8 mouse cellular contexts compared by ENCODE assay signal in the genomic region with DNA sequence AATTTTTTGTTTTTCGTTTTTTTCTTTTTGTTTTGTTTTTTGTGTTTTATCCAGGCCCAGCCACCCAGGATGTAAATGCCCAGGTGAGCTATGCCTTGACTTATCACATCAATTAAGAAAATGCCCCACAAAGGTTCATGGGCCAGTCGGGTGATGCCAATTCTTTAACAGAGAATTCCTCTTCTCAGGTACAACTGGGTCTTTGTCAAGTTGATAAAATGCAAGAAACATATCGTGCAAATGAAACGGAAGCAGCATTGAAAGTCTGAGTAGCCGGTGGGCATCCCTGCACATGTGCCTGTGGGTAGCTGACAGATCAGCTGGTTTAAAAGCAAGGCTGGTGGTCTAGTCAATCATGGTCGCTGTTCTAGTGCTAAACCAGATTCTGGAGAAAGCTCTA. TPM values are rescaled to one million over a fixed set of nuclear protein-coding genes. Genes with fewer than 3 reads are reported as not detected.
DNase-seq lines count a peak whose midpoint lies in the region; ATAC-seq and TF ChIP-seq lines count a peak whose summit lies in the region.
"Not testable (repeated sequence)": the region's sequence is repeated elsewhere in the genome, so short reads cannot be mapped to it uniquely, and the experiment has no call there.
"Had no signal": no experiment of that assay in that cellular context is flagged by ENCODE, and none has a peak within 500 bp of the region (broad histone marks: within the 10 kb centered on the region; RNA-seq: fewer than 3 reads in every experiment).

No protein-coding gene starts in this region.

- not testable (repeated sequence) for H3K9ac ChIP-seq in embryonic facial prominence, embryonic 15.5 days; heart, embryonic 11.5 days (ENCODE audit: low read depth, low read length); intestine, embryonic 14.5 days (ENCODE audit: low read length); lung, postnatal 0 days (replicated peaks; ENCODE audit: low read depth)

- not testable (repeated sequence) for H3K36me3 ChIP-seq in embryonic facial prominence, embryonic 15.5 days; heart, embryonic 11.5 days (ENCODE audit: control insufficient read depth, insufficient read depth, low read length); intestine, embryonic 14.5 days (ENCODE audit: control insufficient read depth, insufficient read depth, low read length); lung, postnatal 0 days (ENCODE audit: insufficient read depth, low read length); thymus, adult 2 months (ENCODE audit: control insufficient read depth, insufficient read depth, low read length)

- H3K4me3 ChIP-seq in embryonic facial prominence, embryonic 15.5 days (replicated peaks); heart, embryonic 11.5 days (ENCODE audit: low read depth, low read length); intestine, embryonic 14.5 days (ENCODE audit: low read depth, low read length); lung, postnatal 0 days (ENCODE audit: low read depth, low read length); thymus, adult 2 months (ENCODE audit: control insufficient read depth, insufficient read depth, low read length): not testable (repeated sequence)

- DNase-seq in intestine, embryonic 14.5 days (ENCODE audit: low spot score); lung, postnatal 0 days (ENCODE audit: low spot score): not testable (repeated sequence)
- DNase-seq in layer of hippocampus, adult 9-11 months, result peak; percentile 10
- DNase-seq in ovary, postnatal 10 days (ENCODE audit: low spot score), result peak; percentile 21
- DNase-seq in thymus, adult 2 months, result peak; percentile 2

- not testable (repeated sequence) for H3K27ac ChIP-seq in embryonic facial prominence, embryonic 15.5 days (replicated peaks); heart, embryonic 11.5 days (ENCODE audit: low read depth, low read length); intestine, embryonic 14.5 days (ENCODE audit: low read depth); lung, postnatal 0 days (ENCODE audit: low read length); thymus, adult 2 months (ENCODE audit: control insufficient read depth, insufficient read depth, low read length)

- TF ChIP-seq EP300 in lung, postnatal 0 days (IDR thresholded peaks at IDR 0.05), result not testable (repeated sequence)

- 59% methylated on average over 6 of the region's 6 CpGs for WGBS in embryonic facial prominence, embryonic 15.5 days
- 65% methylated on average over 5 of the region's 6 CpGs for WGBS in heart, embryonic 11.5 days (ENCODE audit: insufficient replicate concordance)
- WGBS in intestine, embryonic 14.5 days, result 71% methylated on average over 5 of the region's 6 CpGs
- 64% methylated on average over 5 of the region's 6 CpGs for WGBS in lung, postnatal 0 days
- WGBS in thymus, adult 2 months, result 65% methylated on average over 6 of the region's 6 CpGs

- not testable (repeated sequence) for TF ChIP-seq CTCF in lung, postnatal 0 days (IDR thresholded peaks at IDR 0.05); thymus, adult 2 months (IDR thresholded peaks at IDR 0.05; ENCODE audit: borderline replicate concordance, control insufficient read depth, extremely low read depth, insufficient read depth, low read length, poor library complexity)

- TF ChIP-seq POLR2A in thymus, adult 2 months (IDR thresholded peaks at IDR 0.05; ENCODE audit: control insufficient read depth, extremely low read depth, insufficient read depth, low read length, poor library complexity), result not testable (repeated sequence)

- peak; percentile 72; the same call in 1 of the 2 replicates for ATAC-seq in embryonic facial prominence, embryonic 15.5 days (ENCODE audit: insufficient number of reproducible peaks, low FRiP score, low TSS enrichment, low read depth)
- peak; percentile 78 for ATAC-seq in heart, embryonic 11.5 days (replicated peaks; ENCODE audit: insufficient number of reproducible peaks, low FRiP score, low TSS enrichment)
- ATAC-seq in intestine, embryonic 14.5 days (replicated peaks; ENCODE audit: low FRiP score, low TSS enrichment, low read depth), result peak; percentile 66; the same call in 1 of the 2 replicates
- ATAC-seq in lung, postnatal 0 days, result peak; percentile 57

- H3K27me3 ChIP-seq in embryonic facial prominence, embryonic 15.5 days; heart, embryonic 11.5 days (ENCODE audit: control insufficient read depth, insufficient read depth, low read length); intestine, embryonic 14.5 days (replicated peaks; ENCODE audit: control insufficient read depth, insufficient read depth, low read length); lung, postnatal 0 days (replicated peaks; ENCODE audit: insufficient read depth, low read length); thymus, adult 2 months (ENCODE audit: control insufficient read depth, insufficient read depth, low read length): not testable (repeated sequence)

- not testable (repeated sequence) for H3K4me2 ChIP-seq in embryonic facial prominence, embryonic 15.5 days (replicated peaks); heart, embryonic 11.5 days; intestine, embryonic 14.5 days (ENCODE audit: low read length); lung, postnatal 0 days (replicated peaks; ENCODE audit: low read depth, low read length)

- not testable (repeated sequence) for H3K4me1 ChIP-seq in embryonic facial prominence, embryonic 15.5 days; heart, embryonic 11.5 days (ENCODE audit: control insufficient read depth, insufficient read depth, low read length); intestine, embryonic 14.5 days (replicated peaks; ENCODE audit: control insufficient read depth, insufficient read depth, low read length); lung, postnatal 0 days (ENCODE audit: insufficient read depth, low read depth, low read length); thymus, adult 2 months (replicated peaks; ENCODE audit: control insufficient read depth, insufficient read depth, low read length)

- H3K9me3 ChIP-seq in embryonic facial prominence, embryonic 15.5 days (replicated peaks); heart, embryonic 11.5 days (replicated peaks; ENCODE audit: control insufficient read depth, low read length); intestine, embryonic 14.5 days (ENCODE audit: control insufficient read depth, low read length); lung, postnatal 0 days (ENCODE audit: low read length): not testable (repeated sequence)

RNA-seq across cellular contexts. Expression of gene Speer4d, which starts 12.2 kb away (rescaled TPM):
- polyA plus RNA-seq in embryonic facial prominence, embryonic 15.5 days (2015; fragmentation: Nextera tagmentation; extraction: Ambion mirVana), result 0.33 TPM in 1 of 2 replicates, not detected in the other
- polyA plus RNA-seq in heart, embryonic 11.5 days (2014; fragmentation: Nextera tagmentation; extraction: Ambion mirVana), result not detected in 2 replicates
- polyA plus RNA-seq in intestine, embryonic 14.5 days (2014; fragmentation: Nextera tagmentation; extraction: Ambion mirVana), result not detected in 2 replicates
- not detected in 2 replicates for polyA plus RNA-seq in lung, postnatal 0 days (2015; fragmentation: Nextera tagmentation; extraction: Ambion mirVana)
- polyA plus RNA-seq in thymus, adult 2 months (2012; rRNA removed), result not detected in 2 replicates
- polyA plus RNA-seq: neural tube, embryonic 13.5 days had no signal

RNA-seq across cellular contexts. Expression of gene Gm21083, which starts 29.5 kb away (rescaled TPM):
- polyA plus RNA-seq in embryonic facial prominence, embryonic 15.5 days (2015; fragmentation: Nextera tagmentation; extraction: Ambion mirVana), result not detected in 2 replicates
- 0.27 and 0.35 TPM in 2 replicates for polyA plus RNA-seq in heart, embryonic 11.5 days (2014; fragmentation: Nextera tagmentation; extraction: Ambion mirVana)
- polyA plus RNA-seq in intestine, embryonic 14.5 days (2014; fragmentation: Nextera tagmentation; extraction: Ambion mirVana), result 0.34 and 0.63 TPM in 2 replicates
- not detected in 2 replicates for polyA plus RNA-seq in lung, postnatal 0 days (2015; fragmentation: Nextera tagmentation; extraction: Ambion mirVana)
- not detected in 2 replicates for polyA plus RNA-seq in thymus, adult 2 months (2012; rRNA removed)
- polyA plus RNA-seq: neural tube, embryonic 13.5 days had no signal

RNA-seq across cellular contexts. Expression of gene 4930572O03Rik, which starts 50.2 kb away (rescaled TPM):
- not detected in 2 replicates for polyA plus RNA-seq in embryonic facial prominence, embryonic 15.5 days (2015; fragmentation: Nextera tagmentation; extraction: Ambion mirVana)
- polyA plus RNA-seq in heart, embryonic 11.5 days (2014; fragmentation: Nextera tagmentation; extraction: Ambion mirVana), result not detected in 2 replicates
- polyA plus RNA-seq in intestine, embryonic 14.5 days (2014; fragmentation: Nextera tagmentation; extraction: Ambion mirVana), result not detected in 2 replicates
- not detected in 2 replicates for polyA plus RNA-seq in lung, postnatal 0 days (2015; fragmentation: Nextera tagmentation; extraction: Ambion mirVana)
- not detected in 2 replicates for polyA plus RNA-seq in thymus, adult 2 months (2012; rRNA removed)
- polyA plus RNA-seq: neural tube, embryonic 13.5 days had no signal
